Mouse (Mus musculus) lung, embryonic 15.5 days (tissue): ENCODE data around the gene Khdc1c. TPM values are rescaled to one million over a fixed set of nuclear protein-coding genes. Genes with fewer than 3 reads are reported as not detected.
"Not testable (repeated sequence)": the region's sequence is repeated elsewhere in the genome, so short reads cannot be mapped to it uniquely, and the experiment has no call there.

Experiments used
- ATAC-seq: fragments of 200-750 bp; cut with Nextera tagmentation; 2 replicates; pipeline ENCODE4 v1.8.0; 2017; ENCODE audit warnings: moderate number of reproducible peaks, borderline replicate concordance; ENCODE audit not compliant: low FRiP score, low TSS enrichment; ENCODE audit errors: extremely low read depth
- H3K27ac ChIP-seq: fragments of 300-500 bp; sonication (generic); 2 replicates; pipeline ENCODE4 v1.5.1; 2015; ENCODE audit warnings: moderate library complexity, mild to moderate bottlenecking, inconsistent platforms
- H3K27me3 ChIP-seq: fragments of 300-500 bp; sonication (generic); 2 replicates; pipeline ENCODE4 v1.6.1; 2015; ENCODE audit warnings: inconsistent platforms
- H3K36me3 ChIP-seq: fragments of 300-500 bp; sonication (generic); 2 replicates; pipeline ENCODE4 v1.6.1; 2015; ENCODE audit warnings: inconsistent platforms
- H3K4me1 ChIP-seq: fragments of 300-500 bp; sonication (generic); 2 replicates; pipeline ENCODE4 v1.6.1; 2015; ENCODE audit warnings: inconsistent platforms
- H3K4me2 ChIP-seq: fragments of 300-500 bp; sonication (generic); 2 replicates; pipeline ENCODE4 v1.6.1; 2015; ENCODE audit warnings: inconsistent platforms, mild to moderate bottlenecking, moderate library complexity
- H3K4me3 ChIP-seq: fragments of 300-500 bp; sonication (generic); 2 replicates; pipeline ENCODE4 v1.5.1; 2015; ENCODE audit warnings: mild to moderate bottlenecking, inconsistent platforms
- H3K9ac ChIP-seq: fragments of 300-500 bp; sonication (generic); 2 replicates; pipeline ENCODE4 v1.6.1; 2015; ENCODE audit warnings: inconsistent platforms
- H3K9me3 ChIP-seq: fragments of 300-500 bp; sonication (generic); 2 replicates; pipeline ENCODE4 v1.6.1; 2016; ENCODE audit warnings: inconsistent platforms
- WGBS: fragments of 180-500 bp; shearing (Covaris S2); methylation state at CpG from one replicate; pipeline ENCODE4 v1.1.7; 2015; 5-methylcytosine and 5-hydroxymethylcytosine counted together
- polyA plus RNA-seq: library from polyadenylated mRNA; unstranded; fragments of >200 nt; fragmentation: Nextera tagmentation; extraction: Ambion mirVana; gene quantifications from 2 replicates; pipeline ENCODE4 v1.2.1, GENCODE M21; 2015

Gene Khdc1c
- not detected in 2 replicates for polyA plus RNA-seq

GRCm38 (mm10) chr1:21368031-21368430 is at the start of gene Khdc1c:
Khdc1c (plus strand) TSS chr1:21368331.
- H3K27me3 ChIP-seq, H3K9ac ChIP-seq, H3K4me2 ChIP-seq, H3K4me1 ChIP-seq, H3K4me3 ChIP-seq, H3K36me3 ChIP-seq, ATAC-seq, H3K27ac ChIP-seq, H3K9me3 ChIP-seq: not testable (repeated sequence)
- WGBS, result 70% methylated on average over 1 of the region's 1 CpGs

GRCm38 (mm10) chr1:21320271-21320670 is 47.9 kb upstream of the Khdc1c start:
- H3K4me2 ChIP-seq, H3K9ac ChIP-seq, H3K4me1 ChIP-seq, H3K9me3 ChIP-seq, H3K27ac ChIP-seq, ATAC-seq, H3K36me3 ChIP-seq, H3K4me3 ChIP-seq, H3K27me3 ChIP-seq: not testable (repeated sequence)
- 87% methylated on average over 5 of the region's 5 CpGs for WGBS

GRCm38 (mm10) chr1:21321656-21322055 is 46.5 kb upstream of the Khdc1c start:
- WGBS, result 82% methylated on average over 1 of the region's 1 CpGs
- H3K4me2 ChIP-seq, result no peak overlapping the region
- H3K27ac ChIP-seq, result no peak overlapping the region
- ATAC-seq, result no peak
- H3K4me3 ChIP-seq, result no peak overlapping the region
- no peaks in the 10 kb centered on the region for H3K4me1 ChIP-seq
- H3K27me3 ChIP-seq, result no peaks in the 10 kb centered on the region
- H3K9me3 ChIP-seq, result no peaks in the 10 kb centered on the region
- no peak overlapping the region for H3K9ac ChIP-seq
- H3K36me3 ChIP-seq, result no peaks in the 10 kb centered on the region

- Histone ChIP-seq H3K27me3 (no peaks in the 10 kb centered on the region), H3K9me3 (no peaks in the 10 kb centered on the region), H3K4me2 (no peak overlapping the region), H3K27ac (no peak overlapping the region), H3K9ac (no peak overlapping the region), H3K4me1 (no peaks in the 10 kb centered on the region), H3K36me3 (no peaks in the 10 kb centered on the region), H3K4me3 (no peak overlapping the region)
- 70% methylated on average over 1 of the region's 1 CpGs for WGBS
- no peak for ATAC-seq
Observed at GRCm38 (mm10) chr1:21323996-21324574, 44.0 kb upstream of the Khdc1c start.

GRCm38 (mm10) chr1:21324633-21325032 is 43.5 kb upstream of the Khdc1c start:
- ATAC-seq, result no peak
- no peaks in the 10 kb centered on the region for H3K9me3 ChIP-seq
- H3K4me2 ChIP-seq, result no peak overlapping the region
- no peak overlapping the region for H3K4me3 ChIP-seq
- 85% methylated on average over 1 of the region's 1 CpGs for WGBS
- H3K27ac ChIP-seq, result no peak overlapping the region
- H3K36me3 ChIP-seq, result no peaks in the 10 kb centered on the region
- H3K27me3 ChIP-seq, result no peaks in the 10 kb centered on the region
- H3K4me1 ChIP-seq, result no peaks in the 10 kb centered on the region
- H3K9ac ChIP-seq, result no peak overlapping the region

GRCm38 (mm10) chr1:21326733-21327132 is 41.4 kb upstream of the Khdc1c start:
- WGBS, result 85% methylated on average over 7 of the region's 7 CpGs
- no peak for ATAC-seq
- Histone ChIP-seq H3K4me3 (no peak overlapping the region), H3K4me2 (no peak overlapping the region), H3K27me3 (no peaks in the 10 kb centered on the region), H3K9ac (no peak overlapping the region), H3K36me3 (no peaks in the 10 kb centered on the region), H3K27ac (no peak overlapping the region), H3K4me1 (no peaks in the 10 kb centered on the region), H3K9me3 (no peaks in the 10 kb centered on the region)

GRCm38 (mm10) chr1:21331161-21331560 is 37.0 kb upstream of the Khdc1c start:
- H3K4me3 ChIP-seq, H3K27me3 ChIP-seq, H3K27ac ChIP-seq, H3K9me3 ChIP-seq, H3K4me1 ChIP-seq, ATAC-seq, H3K4me2 ChIP-seq, H3K36me3 ChIP-seq, H3K9ac ChIP-seq: not testable (repeated sequence)

- H3K27ac ChIP-seq, result no peak overlapping the region
- no peak for ATAC-seq
Observed at GRCm38 (mm10) chr1:21333222-21333973, 34.7 kb upstream of the Khdc1c start.

GRCm38 (mm10) chr1:21335836-21336235 is 32.3 kb upstream of the Khdc1c start:
- H3K4me2 ChIP-seq, result no peak overlapping the region
- no peak overlapping the region for H3K9ac ChIP-seq
- no peaks in the 10 kb centered on the region for H3K27me3 ChIP-seq
- no peak overlapping the region for H3K27ac ChIP-seq
- no peak overlapping the region for H3K4me3 ChIP-seq
- H3K36me3 ChIP-seq, result no peaks in the 10 kb centered on the region
- no peak for ATAC-seq
- no peaks in the 10 kb centered on the region for H3K4me1 ChIP-seq
- H3K9me3 ChIP-seq, result no peaks in the 10 kb centered on the region

More at GRCm38 (mm10) chr1:21333222-21333973, 34.7 kb upstream of the Khdc1c start:
- 71% methylated on average over 16 of the region's 16 CpGs for WGBS
- Histone ChIP-seq H3K9ac (no peak overlapping the region), H3K36me3 (no peaks in the 10 kb centered on the region), H3K9me3 (no peaks in the 10 kb centered on the region), H3K4me2 (no peak overlapping the region), H3K4me1 (no peaks in the 10 kb centered on the region), H3K27me3 (no peaks in the 10 kb centered on the region), H3K4me3 (no peak overlapping the region)

- no peak for ATAC-seq
- no peaks in the 10 kb centered on the region for H3K27me3 ChIP-seq
- 92% methylated on average over 1 of the region's 1 CpGs for WGBS
- no peak overlapping the region for H3K4me3 ChIP-seq
- H3K9ac ChIP-seq, result no peak overlapping the region
- H3K4me1 ChIP-seq, result no peaks in the 10 kb centered on the region
- H3K36me3 ChIP-seq, result no peaks in the 10 kb centered on the region
- H3K27ac ChIP-seq, result no peak overlapping the region
- H3K4me2 ChIP-seq, result no peak overlapping the region
- H3K9me3 ChIP-seq, result no peaks in the 10 kb centered on the region
Observed at GRCm38 (mm10) chr1:21340745-21341144, 27.4 kb upstream of the Khdc1c start.

GRCm38 (mm10) chr1:21344253-21344652 is 23.9 kb upstream of the Khdc1c start:
- no peak overlapping the region for H3K4me2 ChIP-seq
- 53% methylated on average over 4 of the region's 4 CpGs for WGBS
- H3K4me3 ChIP-seq, result no peak overlapping the region
- H3K36me3 ChIP-seq, result no peaks in the 10 kb centered on the region
- ATAC-seq, result no peak
- H3K9ac ChIP-seq, result no peak overlapping the region
- H3K27me3 ChIP-seq, result no peaks in the 10 kb centered on the region
- H3K4me1 ChIP-seq, result no peaks in the 10 kb centered on the region
- H3K9me3 ChIP-seq, result no peaks in the 10 kb centered on the region
- no peak overlapping the region for H3K27ac ChIP-seq

GRCm38 (mm10) chr1:21344752-21345151 is 23.4 kb upstream of the Khdc1c start:
- not testable (repeated sequence) for H3K36me3 ChIP-seq, H3K9ac ChIP-seq, H3K4me3 ChIP-seq, H3K4me1 ChIP-seq, ATAC-seq, H3K4me2 ChIP-seq, H3K27me3 ChIP-seq, H3K27ac ChIP-seq, H3K9me3 ChIP-seq
- WGBS, result 69% methylated on average over 7 of the region's 7 CpGs
